Mouse (Mus musculus) myocyte (in vitro differentiated cells): ENCODE results near the gene Arhgef28.

Experiments
- E2F4 ChIP-seq: IDR thresholded peaks from one replicate; pipeline ENCODE4 v1.6.1; 2011; ENCODE audit warnings: mild to moderate bottlenecking, control low read depth, moderate library complexity; ENCODE audit not compliant: insufficient read depth
- MAX ChIP-seq: IDR thresholded peaks from one replicate; pipeline ENCODE4 v1.6.1; 2011; ENCODE audit warnings: low read depth, mild to moderate bottlenecking, control low read depth
- MYOG ChIP-seq, 3 experiments: IDR thresholded peaks; one replicate each; pipeline ENCODE4 v1.6.1; 2011; ENCODE audit warnings: control low read depth in 2 of 3, low read depth in 2 of 3, mild to moderate bottlenecking in 2 of 3; ENCODE audit not compliant: insufficient read length in 2 of 3, control insufficient read depth in 1 of 3, insufficient read depth in 1 of 3
- POLR2A ChIP-seq: IDR thresholded peaks from one replicate; pipeline ENCODE4 v1.6.1; 2011; ENCODE audit warnings: low read depth, mild to moderate bottlenecking, control low read depth, moderate library complexity; ENCODE audit not compliant: insufficient read length
- TCF3 ChIP-seq: IDR thresholded peaks from one replicate; pipeline ENCODE4 v1.6.1; 2011; ENCODE audit warnings: low read depth, control low read depth; ENCODE audit not compliant: insufficient read length
- USF1 ChIP-seq: IDR thresholded peaks from one replicate; pipeline ENCODE4 v1.6.1; 2011; ENCODE audit warnings: low read depth, mild to moderate bottlenecking, control low read depth, moderate library complexity

DNA sequence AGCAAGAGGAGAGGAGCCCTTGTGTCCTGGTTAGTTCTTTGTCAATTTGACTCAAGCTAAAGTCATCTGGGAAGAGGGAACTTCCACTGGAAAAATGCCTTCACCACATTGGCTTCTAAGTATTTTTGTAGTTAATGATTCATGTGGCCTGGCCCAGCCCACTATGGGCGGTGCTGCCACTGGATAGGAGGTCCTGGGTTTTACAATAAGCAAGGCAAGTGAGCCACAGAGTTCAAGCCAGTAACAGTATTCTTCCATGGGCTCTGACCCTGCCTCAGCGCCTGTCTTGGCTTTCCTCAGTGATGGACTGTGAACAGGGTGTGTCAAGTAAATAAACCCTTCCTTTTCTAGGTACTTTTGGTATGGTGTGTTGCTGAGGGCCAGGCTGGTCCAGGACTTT is 229.6 kb downstream of the Arhgef28 start:
- TF ChIP-seq POLR2A = no peak
- TF ChIP-seq E2F4 = no peak
- no peak for TF ChIP-seq USF1
- TF ChIP-seq MYOG (IDR thresholded peaks at IDR 0.05; ENCODE audit: control insufficient read depth in 1 of 3, insufficient read depth in 1 of 3, insufficient read length in 2 of 3, low read depth in 2 of 3) = no peak
- no peak for TF ChIP-seq MAX
- TF ChIP-seq TCF3 = no peak
